Mouse (Mus musculus): ENCODE results near the gene Nrg3.

DNA sequence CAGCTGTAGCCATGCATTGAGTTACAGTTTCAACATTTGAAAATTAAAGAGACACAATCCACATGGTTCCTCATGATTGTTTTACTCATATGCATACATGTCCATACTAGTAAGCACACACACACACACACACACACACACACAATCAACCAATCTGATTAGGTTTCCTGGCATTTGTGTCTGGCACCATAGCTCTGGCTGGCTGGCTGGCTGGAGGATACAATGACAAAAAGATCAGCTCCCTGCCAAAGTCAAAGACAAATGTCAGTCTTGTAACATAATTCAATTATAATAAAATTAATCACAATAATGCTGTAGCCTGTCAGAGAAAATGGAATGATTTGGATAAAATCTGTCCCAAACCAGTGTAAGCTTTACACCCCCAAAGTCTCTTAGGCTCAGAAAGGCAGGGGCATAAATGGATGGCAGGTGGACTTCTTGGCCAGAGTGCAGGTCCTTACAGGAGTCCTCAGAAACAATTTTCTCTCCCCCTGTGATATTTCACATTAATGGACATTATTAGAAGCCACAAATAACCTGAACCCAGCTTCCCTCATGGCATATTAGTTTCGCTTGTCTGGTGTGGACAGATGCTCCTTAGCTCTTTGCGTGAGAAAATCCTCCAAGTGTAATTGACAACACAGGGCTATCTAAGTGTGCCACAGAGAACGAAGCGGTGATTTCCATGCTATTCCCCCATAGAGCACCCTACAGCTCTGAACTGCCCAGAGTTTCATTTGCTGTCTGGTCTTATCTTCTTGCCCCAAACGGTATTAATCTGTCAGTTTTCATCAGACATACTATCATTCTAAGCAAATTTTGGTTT, 697.4 kb downstream of the Nrg3 start:
- TF ChIP-seq POLR2A (IDR thresholded peaks at IDR 0.05; ENCODE audit: insufficient read length, low read depth), result no peak
- no peak for TF ChIP-seq TCF12 (IDR thresholded peaks at IDR 0.05; ENCODE audit: insufficient read depth, poor library complexity, severe bottlenecking)
- no peak for TF ChIP-seq MAX (IDR thresholded peaks at IDR 0.05; ENCODE audit: low read depth)
- TF ChIP-seq CEBPB (IDR thresholded peaks at IDR 0.05; ENCODE audit: insufficient read depth, poor library complexity, severe bottlenecking), result no peak
- no peak for TF ChIP-seq USF1 (IDR thresholded peaks at IDR 0.05; ENCODE audit: low read depth)
- TF ChIP-seq SRF (IDR thresholded peaks at IDR 0.05; ENCODE audit: control insufficient read depth, insufficient read length, low read depth), result no peak
- no peak for TF ChIP-seq E2F4 (IDR thresholded peaks at IDR 0.05; ENCODE audit: insufficient read depth)
- TF ChIP-seq POLR2AphosphoS2 (IDR thresholded peaks at IDR 0.05; ENCODE audit: insufficient read length, low read depth), result no peak

All from myocyte (in vitro differentiated cells).